Mouse (Mus musculus): ENCODE results near the gene Sdhaf2.
"Not testable (repeated sequence)": the region's sequence is repeated elsewhere in the genome, so short reads cannot be mapped to it uniquely, and the experiment has no call there.

Sdhaf2 gene

GRCm38 (mm10) chr19:10525910-10526309 is at the start of gene Sdhaf2:
TSS of gene Sdhaf2 (minus strand) at chr19:10526142.
- DNase-seq (ENCODE audit: low read depth, low spot score): peak; percentile 64

GRCm38 (mm10) chr19:10569627-10570026 is 43.7 kb upstream of the Sdhaf2 start:
- DNase-seq (ENCODE audit: low read depth, low spot score): no peak

GRCm38 (mm10) chr19:10565217-10565616 is 39.3 kb upstream of the Sdhaf2 start:
- DNase-seq (ENCODE audit: low read depth, low spot score): no peak

- DNase-seq (ENCODE audit: low read depth, low spot score): no peak
These were observed 38.3 kb upstream of the Sdhaf2 start for GRCm38 (mm10) chr19:10564278-10564677.

GRCm38 (mm10) chr19:10562351-10562750 is 36.4 kb upstream of the Sdhaf2 start:
- DNase-seq (ENCODE audit: low read depth, low spot score): no peak

- peak; percentile 18 for DNase-seq (ENCODE audit: low read depth, low spot score)
These were observed 35.8 kb upstream of the Sdhaf2 start for GRCm38 (mm10) chr19:10561558-10562314.

GRCm38 (mm10) chr19:10560108-10560507 is 34.2 kb upstream of the Sdhaf2 start:
- no peak for DNase-seq (ENCODE audit: low read depth, low spot score)

GRCm38 (mm10) chr19:10557837-10558375 is 32.0 kb upstream of the Sdhaf2 start:
- DNase-seq (ENCODE audit: low read depth, low spot score): not testable (repeated sequence)

- no peak for DNase-seq (ENCODE audit: low read depth, low spot score)
These were observed 31.5 kb upstream of the Sdhaf2 start for GRCm38 (mm10) chr19:10557430-10557829.

GRCm38 (mm10) chr19:10557001-10557400 is 31.1 kb upstream of the Sdhaf2 start:
- no peak for DNase-seq (ENCODE audit: low read depth, low spot score)

- peak; percentile 78 for DNase-seq (ENCODE audit: low read depth, low spot score)
These were observed 29.9 kb upstream of the Sdhaf2 start, which contains the start of gene Tmem216 for GRCm38 (mm10) chr19:10555624-10556510. TSS of gene Tmem216 (minus strand) at chr19:10556238.

- DNase-seq (ENCODE audit: low read depth, low spot score): no peak
These were observed 13.5 kb upstream of the Sdhaf2 start for GRCm38 (mm10) chr19:10539454-10539853.

- DNase-seq (ENCODE audit: low read depth, low spot score): no peak
These were observed 4.1 kb upstream of the Sdhaf2 start for GRCm38 (mm10) chr19:10530082-10530481.

- peak; percentile 93 for DNase-seq (ENCODE audit: low read depth, low spot score)
These were observed 638 bp downstream of the Sdhaf2 start, which contains the start of gene Cpsf7 for GRCm38 (mm10) chr19:10525106-10525901. TSS of gene Cpsf7 (plus strand) at chr19:10525266.

- no peak for DNase-seq (ENCODE audit: low read depth, low spot score)
These were observed 1.2 kb downstream of the Sdhaf2 start for GRCm38 (mm10) chr19:10524784-10525105.

- no peak for DNase-seq (ENCODE audit: low read depth, low spot score)
These were observed 2.4 kb downstream of the Sdhaf2 start for GRCm38 (mm10) chr19:10523483-10524080.

- DNase-seq (ENCODE audit: low read depth, low spot score): no peak
These were observed 4.0 kb downstream of the Sdhaf2 start for GRCm38 (mm10) chr19:10521926-10522325.

GRCm38 (mm10) chr19:10520355-10520754 is 5.6 kb downstream of the Sdhaf2 start:
- DNase-seq (ENCODE audit: low read depth, low spot score): peak; percentile 28

- DNase-seq (ENCODE audit: low read depth, low spot score): no peak
These were observed 15.1 kb downstream of the Sdhaf2 start for GRCm38 (mm10) chr19:10510759-10511330.

GRCm38 (mm10) chr19:10502571-10502970 is 23.4 kb downstream of the Sdhaf2 start:
- peak; percentile 58 for DNase-seq (ENCODE audit: low read depth, low spot score)

GRCm38 (mm10) chr19:10500581-10500980 is 25.4 kb downstream of the Sdhaf2 start:
- no peak for DNase-seq (ENCODE audit: low read depth, low spot score)

All from forelimb bud, embryonic 11.5 days (tissue).